In genomic region chr14:49278880-49279279, GRCm38 (mm10) we compare ENCODE assay signal across 26 mouse cellular contexts. TPM values are rescaled to one million over a fixed set of nuclear protein-coding genes. Genes with fewer than 3 reads are reported as not detected.
DNase-seq lines count a peak whose midpoint lies in the region; ATAC-seq and TF ChIP-seq lines count a peak whose summit lies in the region.
"Had no signal": no experiment of that assay in that cellular context is flagged by ENCODE, and none has a peak within 500 bp of the region (broad histone marks: within the 10 kb centered on the region; RNA-seq: fewer than 3 reads in every experiment).

No protein-coding gene starts in this region.

- peak; percentile 97 for ATAC-seq in intestine, embryonic 15.5 days
- peak; percentile 65; the same call in 1 of the 2 replicates for ATAC-seq in stomach, embryonic 15.5 days (ENCODE audit: insufficient read depth, low FRiP score, low read depth)
- ATAC-seq in activated CD4-positive, CD25-positive, alpha-beta regulatory T cell, adult 4 months = no peak
- ATAC-seq: forebrain, embryonic 15.5 days; Patski had no signal

- no peaks in the 10 kb centered on the region for H3K4me1 ChIP-seq in kidney, adult 2 months (ENCODE audit: control insufficient read depth, insufficient read depth, low read length)
- no peaks in the 10 kb centered on the region for H3K4me1 ChIP-seq in intestine, embryonic 15.5 days (replicated peaks)
- no peaks in the 10 kb centered on the region for H3K4me1 ChIP-seq in stomach, embryonic 15.5 days
- H3K4me1 ChIP-seq: embryonic facial prominence, embryonic 12.5 days; embryonic facial prominence, embryonic 15.5 days; forebrain, embryonic 15.5 days; heart, embryonic 10.5 days; heart, embryonic 13.5 days had no signal

- no peak for TF ChIP-seq POLR2A in kidney, adult 2 months (IDR thresholded peaks at IDR 0.05; ENCODE audit: low read depth, low read length)

- no peak for TF ChIP-seq CTCF in kidney, adult 2 months (conservative IDR thresholded peaks at IDR 0.05; ENCODE audit: insufficient read depth, insufficient read length, low read depth, low read length)

- no peaks in the 10 kb centered on the region for H3K27me3 ChIP-seq in kidney, adult 2 months (replicated peaks; ENCODE audit: control insufficient read depth, insufficient read depth, low read length)
- H3K27me3 ChIP-seq in intestine, embryonic 15.5 days (replicated peaks) = no peaks in the 10 kb centered on the region
- H3K27me3 ChIP-seq in stomach, embryonic 15.5 days (replicated peaks) = no peaks in the 10 kb centered on the region
- H3K27me3 ChIP-seq: embryonic facial prominence, embryonic 12.5 days; embryonic facial prominence, embryonic 15.5 days; forebrain, embryonic 15.5 days; heart, embryonic 13.5 days; Patski had no signal

- no peak overlapping the region for H3K27ac ChIP-seq in kidney, adult 2 months (ENCODE audit: insufficient read depth, low read depth, low read length)
- H3K27ac ChIP-seq in intestine, embryonic 15.5 days = no peak overlapping the region
- no peak overlapping the region for H3K27ac ChIP-seq in stomach, embryonic 15.5 days
- H3K27ac ChIP-seq: embryonic facial prominence, embryonic 12.5 days; embryonic facial prominence, embryonic 15.5 days; forebrain, embryonic 15.5 days; heart, adult 2 months; heart, embryonic 10.5 days; heart, embryonic 13.5 days; hindbrain, embryonic 14.5 days had no signal

- no peaks in the 10 kb centered on the region for H3K36me3 ChIP-seq in kidney, adult 2 months (ENCODE audit: control insufficient read depth, insufficient read depth, low read length)
- no peaks in the 10 kb centered on the region for H3K36me3 ChIP-seq in intestine, embryonic 15.5 days
- H3K36me3 ChIP-seq in stomach, embryonic 15.5 days = no peaks in the 10 kb centered on the region
- H3K36me3 ChIP-seq: embryonic facial prominence, embryonic 12.5 days; embryonic facial prominence, embryonic 15.5 days; forebrain, embryonic 15.5 days; G1E; heart, embryonic 10.5 days; heart, embryonic 13.5 days had no signal

- no peaks in the 10 kb centered on the region for H3K9me3 ChIP-seq in intestine, embryonic 15.5 days
- no peaks in the 10 kb centered on the region for H3K9me3 ChIP-seq in stomach, embryonic 15.5 days
- H3K9me3 ChIP-seq: embryonic facial prominence, embryonic 12.5 days; embryonic facial prominence, embryonic 15.5 days; forebrain, embryonic 15.5 days; G1E; heart, embryonic 10.5 days; heart, embryonic 13.5 days had no signal

- WGBS in kidney, adult 2 months = 60% methylated on average over 6 of the region's 6 CpGs
- WGBS in intestine, embryonic 15.5 days = 43% methylated on average over 6 of the region's 6 CpGs
- WGBS in stomach, embryonic 15.5 days = 48% methylated on average over 6 of the region's 6 CpGs

- H3K4me2 ChIP-seq in intestine, embryonic 15.5 days (replicated peaks) = no peak overlapping the region
- H3K4me2 ChIP-seq in stomach, embryonic 15.5 days = no peak overlapping the region
- H3K4me2 ChIP-seq: embryonic facial prominence, embryonic 12.5 days; embryonic facial prominence, embryonic 15.5 days; forebrain, embryonic 15.5 days; heart, embryonic 13.5 days; hindbrain, embryonic 14.5 days had no signal

- no peak overlapping the region for H3K9ac ChIP-seq in intestine, embryonic 15.5 days
- H3K9ac ChIP-seq in stomach, embryonic 15.5 days = no peak overlapping the region
- H3K9ac ChIP-seq: embryonic facial prominence, embryonic 12.5 days; embryonic facial prominence, embryonic 15.5 days; forebrain, embryonic 15.5 days; heart, embryonic 13.5 days; hindbrain, embryonic 14.5 days had no signal

- H3K4me3 ChIP-seq in kidney, adult 2 months (ENCODE audit: insufficient read depth, low read depth, low read length) = no peak overlapping the region
- no peak overlapping the region for H3K4me3 ChIP-seq in intestine, embryonic 15.5 days (replicated peaks)
- H3K4me3 ChIP-seq in stomach, embryonic 15.5 days (replicated peaks) = no peak overlapping the region
- H3K4me3 ChIP-seq: embryonic facial prominence, embryonic 12.5 days; embryonic facial prominence, embryonic 15.5 days; forebrain, embryonic 15.5 days; heart, adult 2 months; heart, embryonic 10.5 days; heart, embryonic 13.5 days had no signal

- peak; percentile 5 for DNase-seq in kidney, adult 2 months
- DNase-seq in kidney, postnatal 14 days = no peak
- DNase-seq in right cerebral cortex, postnatal 14 days = no peak
- DNase-seq in frontal cortex, postnatal 14 days (ENCODE audit: low spot score in 2 of 2) = no peak
- DNase-seq: adrenal gland, postnatal 14 days; cerebellum, adult 11 months; cerebellum, adult 2 months; cerebellum, adult 9-11 months; cerebellum, postnatal 25 days; gastrocnemius, postnatal 10 days; gastrocnemius, postnatal 36 days; heart, adult 2 months; heart, postnatal 14 days; heart, postnatal 4 days had no signal

RNA-seq across cellular contexts. Expression of gene ccdc198, which starts 33.6 kb away (rescaled TPM):
- 45.1 and 53.1 TPM in 2 replicates for polyA plus RNA-seq in kidney, adult 2 months (2012; rRNA removed)
- 92.0 and 94.3 TPM in 2 replicates for polyA plus RNA-seq in intestine, embryonic 15.5 days (2015; fragmentation: Nextera tagmentation; extraction: Ambion mirVana)
- polyA plus RNA-seq in stomach, embryonic 15.5 days (2015; fragmentation: Nextera tagmentation; extraction: Ambion mirVana) = 29.1 and 29.3 TPM in 2 replicates
- not detected for polyA plus RNA-seq in activated CD4-positive, CD25-positive, alpha-beta regulatory T cell, adult 4 months (2017; shearing (Covaris generic))
- polyA plus RNA-seq: adrenal gland, adult 2 months; cerebellum, adult 2 months; embryonic facial prominence, embryonic 15.5 days; G1E; heart, adult 2 months had no signal

Comparison
In these comparisons a context has a peak if more than half of its experiments do, and no peak if none do; other contexts are left out.
1. RNA of gene ccdc198, which starts 33.6 kb away (polyA plus RNA-seq): 92.0 to 94.3 TPM in intestine, embryonic 15.5 days, 45.1 to 53.1 TPM in kidney, adult 2 months and 29.1 to 29.3 TPM in stomach, embryonic 15.5 days; not detected in activated CD4-positive, CD25-positive, alpha-beta regulatory T cell, adult 4 months; every median in the first group is over 10 times any median in the second.